Mouse (Mus musculus) skeletal muscle tissue, postnatal 0 days (tissue): ENCODE measurements around the gene Mrgpra2b. TPM values are rescaled to one million over a fixed set of nuclear protein-coding genes. Genes with fewer than 3 reads are reported as not detected.

ENCODE experiments used
- polyA plus RNA-seq: library from polyadenylated mRNA; unstranded; fragments of >200 nt; fragmentation: Nextera tagmentation; extraction: Ambion mirVana; gene quantifications from 2 replicates; pipeline ENCODE4 v1.2.1, GENCODE M21; 2015

Mrgpra2b gene
- not detected in 2 replicates for polyA plus RNA-seq

DNA sequence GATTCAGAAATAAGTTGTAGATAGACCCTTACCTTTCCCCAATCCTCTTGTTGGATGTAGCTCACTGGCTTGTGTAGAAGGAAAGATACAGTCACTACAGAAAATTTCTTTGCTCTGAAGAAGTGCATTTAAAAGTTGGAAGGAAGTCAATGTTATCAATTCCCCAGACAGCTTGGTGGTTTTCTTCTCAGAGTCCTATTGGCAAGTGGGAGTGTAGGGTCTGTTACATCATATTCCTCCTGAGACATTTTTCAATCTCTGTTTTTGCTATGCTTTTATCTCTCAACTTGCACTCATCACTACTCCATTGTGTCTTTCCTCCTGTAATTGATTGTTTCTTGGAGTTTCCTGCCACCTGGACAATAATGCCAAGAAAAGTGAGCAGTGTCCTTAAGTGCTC is at the start of gene Mrgpra2b:
Gene Mrgpra2b, minus strand, starts transcription at position 101 of the 400 bp plus-strand sequence.

DNA sequence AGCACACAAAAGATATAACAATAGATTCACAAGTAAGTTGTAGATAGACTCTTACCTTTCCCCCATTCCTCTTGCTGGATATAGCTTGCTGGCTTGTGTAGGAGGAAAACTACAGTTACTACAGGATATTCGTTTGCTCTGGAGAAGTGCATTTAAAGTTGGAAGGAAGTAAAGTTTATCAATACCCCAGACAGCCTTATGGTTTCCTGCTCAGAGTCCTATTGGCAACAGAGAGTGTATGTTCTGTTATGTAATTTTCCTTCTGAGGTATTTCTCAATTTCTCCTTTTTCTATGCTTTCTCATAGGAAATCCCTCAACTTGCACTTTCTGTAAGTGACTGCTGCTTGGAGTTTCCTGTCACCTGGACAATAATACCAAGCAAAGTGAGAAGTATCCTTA is 76.6 kb downstream of the Mrgpra2b start, which contains the start of gene Mrgpra2a:
Gene Mrgpra2a, minus strand, starts transcription at position 125 of the 400 bp plus-strand sequence.

Other genes starting within 250 kb of the Mrgpra2b start
- gene Mrgpra1, start 174.6 kb downstream of the Mrgpra2b start, polyA plus RNA-seq, result not detected in 2 replicates
- not detected in 2 replicates for gene Mrgpra2a, start 76.7 kb downstream of the Mrgpra2b start, polyA plus RNA-seq
- gene Mrgpra3, start 72.5 kb upstream of the Mrgpra2b start, polyA plus RNA-seq, result not detected in 2 replicates